Mouse (Mus musculus): ENCODE measurements at regions not wholly inside any gene's neighbourhood (a gene's known extent, or its start where the extent isn't known, plus 50 kb on each side); places are given as distances from the start of the nearest gene placed in this dataset.

DNA sequence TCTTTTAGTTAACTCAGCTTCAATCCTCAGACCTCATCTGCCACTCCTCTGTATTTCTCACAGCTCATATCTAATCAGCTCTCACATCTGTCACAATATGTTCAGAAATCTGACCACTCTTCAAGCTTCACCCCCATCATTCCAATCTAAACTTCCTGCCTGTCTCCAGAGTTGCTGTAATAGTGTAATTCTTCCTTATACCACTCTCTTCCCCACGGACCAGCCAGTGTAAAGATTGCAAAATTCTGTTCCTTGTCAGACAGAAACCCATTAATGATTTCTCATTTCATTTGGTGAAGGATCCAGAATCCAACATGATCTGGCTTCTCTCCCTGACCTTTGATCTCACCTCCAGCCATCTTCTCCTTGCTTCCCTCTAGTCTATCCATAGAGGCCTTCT, 250.2 kb upstream of the Slc30a5 start:
- 68% methylated on average over 1 of the region's 1 CpGs for WGBS

DNA sequence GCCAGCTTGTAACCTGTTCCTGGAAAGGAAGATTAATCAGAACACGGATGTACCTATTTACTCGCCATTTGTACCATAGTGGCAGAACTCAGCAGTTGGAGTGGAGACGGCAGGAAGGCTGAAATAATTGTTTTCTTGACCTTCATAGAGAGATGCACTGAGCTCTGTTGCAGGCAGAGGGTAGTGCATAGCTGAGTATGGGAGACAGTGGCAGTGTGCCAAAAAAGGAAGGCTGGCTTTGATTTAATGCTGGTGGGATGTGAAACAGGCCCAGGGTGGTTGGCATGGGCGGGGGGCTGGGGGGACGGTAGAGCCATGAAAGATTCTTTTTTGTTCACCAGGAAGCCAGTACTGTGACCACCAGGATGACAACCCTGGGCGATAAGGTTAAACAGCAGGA, 235.3 kb upstream of the Slc30a5 start:
- Histone ChIP-seq H3K36me3 (no peaks in the 10 kb centered on the region), H3K4me1 (peaks cover 15% of the 10 kb centered on the region), H3K27me3 (no peaks in the 10 kb centered on the region), H3K9me3 (no peaks in the 10 kb centered on the region), H3K4me2 (replicated peaks) (0 out of 2 replicates have a peak overlapping the region, but pooled peaks have one; percentile 7), H3K9ac (no peak overlapping the region), H3K27ac (no peak overlapping the region), H3K4me3 (no peak overlapping the region)
- 47% methylated on average over 6 of the region's 6 CpGs for WGBS
- peak; percentile 54; the same call in 1 of the 2 replicates for ATAC-seq (ENCODE audit: low FRiP score, low read depth)

More for the DNA sequence above, 250.2 kb upstream of the Slc30a5 start:
- Histone ChIP-seq H3K4me1 (no peaks in the 10 kb centered on the region), H3K27ac (no peak overlapping the region), H3K4me3 (no peak overlapping the region), H3K27me3 (no peaks in the 10 kb centered on the region), H3K9me3 (no peaks in the 10 kb centered on the region), H3K36me3 (no peaks in the 10 kb centered on the region), H3K4me2 (replicated peaks) (no peak overlapping the region), H3K9ac (no peak overlapping the region)
- no peak for ATAC-seq (ENCODE audit: low FRiP score, low read depth)

DNA sequence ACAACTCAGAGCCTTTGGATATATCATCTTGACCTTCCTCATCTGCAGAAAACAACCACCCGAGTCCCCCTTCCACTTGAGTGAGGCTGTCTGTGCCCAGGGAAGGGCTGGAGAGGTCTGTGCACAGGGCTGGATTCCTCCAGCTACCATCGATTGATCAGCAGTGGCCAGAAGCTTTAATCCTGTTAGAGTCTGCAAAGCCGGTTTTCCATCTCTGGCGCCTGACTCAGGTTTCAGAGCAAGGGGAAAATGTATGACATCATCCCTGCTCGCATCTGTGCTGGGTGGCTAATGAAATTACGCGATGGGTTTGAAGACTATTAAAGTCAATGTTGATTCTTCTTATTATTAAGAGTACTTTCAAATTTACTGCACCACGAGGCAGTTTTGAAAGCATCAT, 229.4 kb upstream of the Slc30a5 start:
- 27% methylated on average over 8 of the region's 8 CpGs for WGBS
- no peaks in the 10 kb centered on the region; the same call in 1 of the 2 replicates for H3K27me3 ChIP-seq
- H3K4me2 ChIP-seq (replicated peaks) = peak overlapping the region; percentile 27; the same call in 1 of the 2 replicates
- no peaks in the 10 kb centered on the region for H3K36me3 ChIP-seq
- H3K4me1 ChIP-seq = peaks cover 24% of the 10 kb centered on the region
- H3K9ac ChIP-seq = no peak overlapping the region
- no peak overlapping the region for H3K4me3 ChIP-seq
- peak overlapping the region; percentile 23; the same call in 1 of the 2 replicates for H3K27ac ChIP-seq
- no peaks in the 10 kb centered on the region for H3K9me3 ChIP-seq
- ATAC-seq (ENCODE audit: low FRiP score, low read depth) = peak; percentile 71

DNA sequence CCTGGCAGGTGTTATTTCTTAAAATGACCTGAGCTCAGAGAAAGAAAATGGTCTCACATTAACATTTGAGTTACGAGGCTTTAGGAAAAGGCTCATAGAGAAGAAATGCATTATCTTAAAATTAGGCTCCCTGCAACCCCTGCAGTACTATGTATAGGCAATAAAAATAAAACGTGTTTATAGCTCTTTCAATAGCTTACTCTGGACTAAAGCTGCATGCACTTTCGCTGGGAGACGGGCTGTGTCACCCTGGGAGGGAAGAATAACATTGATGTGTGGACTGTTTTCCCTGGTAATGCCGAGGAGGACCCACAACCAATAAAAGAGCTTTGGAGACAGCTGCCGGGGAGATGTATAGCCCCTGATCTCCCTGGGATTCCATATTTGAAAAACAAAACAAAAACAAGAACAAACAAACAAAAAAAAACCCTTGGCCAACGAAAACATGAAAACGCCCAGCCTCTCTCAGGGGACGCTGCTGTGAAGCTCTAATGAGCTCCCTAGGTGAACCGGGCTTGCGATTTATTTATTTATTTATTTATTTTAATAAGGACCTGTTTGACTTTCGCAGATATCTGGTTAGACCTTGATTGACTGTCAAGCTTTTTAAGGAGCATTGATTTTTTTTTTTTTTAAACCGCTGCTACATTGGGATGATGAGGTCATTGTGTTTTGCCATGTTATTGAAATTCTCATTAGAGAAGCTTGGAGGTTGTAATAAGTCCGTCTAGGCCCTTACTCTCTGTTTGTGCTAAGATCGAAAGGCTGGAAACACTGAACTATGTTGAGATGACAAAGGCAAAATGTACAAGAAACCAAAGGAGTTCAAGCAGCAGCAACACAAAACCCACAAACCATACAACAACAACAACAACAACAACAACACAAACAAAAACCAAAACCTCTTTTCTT, 228.3 kb upstream of the Slc30a5 start:
- no peaks in the 10 kb centered on the region; the same call in 1 of the 2 replicates for H3K27me3 ChIP-seq
- no peaks in the 10 kb centered on the region for H3K9me3 ChIP-seq
- H3K27ac ChIP-seq = no peak overlapping the region
- peak overlapping the region; percentile 36; the same call in 1 of the 2 replicates for H3K4me2 ChIP-seq (replicated peaks)
- H3K9ac ChIP-seq = no peak overlapping the region
- no peaks in the 10 kb centered on the region for H3K36me3 ChIP-seq
- no peak overlapping the region for H3K4me3 ChIP-seq
- 28% methylated on average over 15 of the region's 15 CpGs for WGBS
- ATAC-seq (ENCODE audit: low FRiP score, low read depth) = no peak
- H3K4me1 ChIP-seq = peaks cover 24% of the 10 kb centered on the region

DNA sequence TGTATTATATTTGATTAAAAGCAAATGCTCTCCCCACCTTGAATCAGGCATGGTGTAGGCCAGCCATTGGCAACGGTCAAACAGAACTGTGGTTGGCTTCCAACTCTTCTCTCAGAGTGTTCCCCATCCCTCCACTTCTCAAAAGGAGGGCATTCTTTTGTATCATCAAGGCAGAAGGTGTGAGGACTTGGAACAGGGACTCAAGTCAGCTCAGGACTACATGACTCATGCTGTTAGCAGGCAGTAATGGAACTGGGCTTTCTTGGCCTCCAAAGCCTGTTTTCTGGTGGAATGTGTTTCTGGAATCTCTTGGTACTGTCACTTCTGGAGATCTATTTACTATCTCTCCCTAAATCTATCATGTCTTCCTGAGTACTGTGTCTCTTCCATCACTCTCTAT, 216.3 kb upstream of the Slc30a5 start:
- H3K27me3 ChIP-seq = no peaks in the 10 kb centered on the region
- no peak for ATAC-seq (ENCODE audit: low FRiP score, low read depth)
- no peak overlapping the region for H3K4me2 ChIP-seq (replicated peaks)
- H3K36me3 ChIP-seq = no peaks in the 10 kb centered on the region
- H3K9ac ChIP-seq = no peak overlapping the region
- no peaks in the 10 kb centered on the region for H3K4me1 ChIP-seq
- H3K4me3 ChIP-seq = no peak overlapping the region
- WGBS = 80% methylated on average over 1 of the region's 1 CpGs
- no peaks in the 10 kb centered on the region for H3K9me3 ChIP-seq
- no peak overlapping the region for H3K27ac ChIP-seq

DNA sequence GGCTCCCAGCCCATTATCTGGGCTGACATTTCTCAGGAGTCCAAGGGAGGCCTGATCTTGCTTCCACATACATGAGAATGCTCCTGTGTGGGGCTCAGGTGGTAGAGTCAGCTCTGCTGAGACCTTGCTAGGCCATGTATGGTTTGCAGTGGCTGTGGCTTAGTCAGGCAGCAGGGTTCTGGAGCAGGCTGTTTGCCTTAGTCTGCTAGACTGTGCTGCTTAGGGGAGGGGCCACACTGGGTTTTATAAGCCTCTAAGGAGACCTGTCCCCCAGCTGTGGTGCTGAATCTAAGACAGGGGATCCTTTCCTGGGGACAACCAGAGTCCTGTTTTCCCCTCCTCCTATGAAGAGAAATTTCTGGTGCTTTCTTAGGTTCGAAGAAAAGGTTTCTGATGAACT, 199.4 kb upstream of the Slc30a5 start:
- no peaks in the 10 kb centered on the region for H3K9me3 ChIP-seq
- 0 out of 2 replicates have a peak, but pooled peaks cover 2% of the 10 kb centered on the region for H3K27me3 ChIP-seq
- H3K36me3 ChIP-seq = no peaks in the 10 kb centered on the region
- H3K27ac ChIP-seq = no peak overlapping the region; the same call in 1 of the 2 replicates
- H3K9ac ChIP-seq = no peak overlapping the region
- no peak overlapping the region for H3K4me3 ChIP-seq
- WGBS = 64% methylated on average over 1 of the region's 1 CpGs
- 0 out of 2 replicates have a peak, but pooled peaks have one; percentile 67 for ATAC-seq (ENCODE audit: low FRiP score, low read depth)
- peaks cover 12% of the 10 kb centered on the region for H3K4me1 ChIP-seq
- no peak overlapping the region for H3K4me2 ChIP-seq (replicated peaks)

DNA sequence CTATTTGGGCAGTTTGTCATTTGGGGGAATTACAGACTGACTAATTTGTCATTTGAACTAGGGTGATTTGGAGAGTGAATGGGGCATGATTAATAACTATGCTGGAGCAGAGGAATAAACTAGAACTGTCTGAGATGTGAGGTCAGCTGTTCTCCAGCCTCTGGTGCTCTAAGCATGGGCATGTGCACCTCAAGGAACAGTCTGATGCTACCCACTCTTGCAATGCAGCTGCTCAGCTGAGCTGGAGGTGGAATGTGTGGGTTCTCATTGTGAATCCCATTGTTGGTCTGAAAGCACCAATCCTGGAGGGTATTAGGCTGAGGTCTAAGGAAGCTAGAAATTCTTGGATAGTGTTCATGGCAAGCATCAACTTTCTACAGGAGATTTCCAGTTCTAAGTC, 192.8 kb upstream of the Slc30a5 start:
- Histone ChIP-seq H3K36me3 (no peaks in the 10 kb centered on the region), H3K27ac (no peak overlapping the region), H3K27me3 (0 out of 2 replicates have a peak, but pooled peaks cover 2% of the 10 kb centered on the region), H3K9me3 (no peaks in the 10 kb centered on the region), H3K4me3 (no peak overlapping the region), H3K4me2 (replicated peaks) (no peak overlapping the region), H3K9ac (no peak overlapping the region), H3K4me1 (no peaks in the 10 kb centered on the region)
- no peak for ATAC-seq (ENCODE audit: low FRiP score, low read depth)

DNA sequence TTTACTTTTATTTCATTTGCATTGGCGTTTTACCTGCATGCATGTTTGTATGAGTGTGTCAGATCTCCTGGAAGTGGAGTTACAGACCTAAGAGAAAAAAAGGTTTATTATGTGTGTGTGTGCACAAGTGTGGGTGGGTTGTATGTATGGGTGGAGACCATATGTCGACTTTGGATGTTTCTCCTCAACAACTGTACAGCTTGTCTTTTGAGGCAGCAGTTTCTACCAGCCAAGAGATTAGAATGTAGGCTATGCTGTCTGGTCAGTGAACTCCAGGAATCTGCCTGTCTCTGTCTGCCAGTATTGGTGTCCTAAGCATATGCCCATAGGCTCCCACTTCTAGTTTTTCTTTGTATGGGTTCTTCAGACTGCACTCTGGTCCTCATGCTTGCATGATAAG, 192.3 kb upstream of the Slc30a5 start:
- Histone ChIP-seq H3K9ac (no peak overlapping the region), H3K9me3 (no peaks in the 10 kb centered on the region), H3K36me3 (no peaks in the 10 kb centered on the region), H3K4me1 (no peaks in the 10 kb centered on the region), H3K27me3 (0 out of 2 replicates have a peak, but pooled peaks cover 2% of the 10 kb centered on the region), H3K27ac (no peak overlapping the region), H3K4me3 (no peak overlapping the region), H3K4me2 (replicated peaks) (no peak overlapping the region)
- WGBS = 86% methylated on average over 2 of the region's 2 CpGs
- ATAC-seq (ENCODE audit: low FRiP score, low read depth) = no peak

DNA sequence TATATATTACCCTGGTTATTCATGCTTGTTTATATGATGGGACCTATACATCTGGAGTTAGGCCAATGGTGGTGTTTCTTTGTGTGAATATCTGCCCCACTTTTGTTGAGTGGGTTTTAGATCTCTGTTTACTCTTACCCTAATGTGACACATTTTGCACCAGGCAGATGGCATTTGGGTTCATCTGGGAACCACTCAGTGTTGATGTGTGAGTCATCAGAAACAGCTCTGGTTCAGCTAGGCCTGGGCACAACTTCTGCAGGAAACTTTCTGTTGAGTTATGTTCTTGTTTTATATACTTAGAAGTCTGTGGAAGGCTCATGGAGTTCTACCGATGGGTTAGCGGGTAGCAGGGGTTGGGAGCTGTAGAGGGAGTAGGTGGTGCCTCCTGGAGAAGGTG, 191.7 kb upstream of the Slc30a5 start:
- Histone ChIP-seq H3K4me1 (no peaks in the 10 kb centered on the region), H3K9me3 (no peaks in the 10 kb centered on the region), H3K36me3 (no peaks in the 10 kb centered on the region), H3K27me3 (0 out of 2 replicates have a peak, but pooled peaks cover 2% of the 10 kb centered on the region), H3K4me3 (no peak overlapping the region), H3K27ac (no peak overlapping the region), H3K4me2 (replicated peaks) (no peak overlapping the region), H3K9ac (no peak overlapping the region)
- 88% methylated on average over 2 of the region's 2 CpGs for WGBS
- ATAC-seq (ENCODE audit: low FRiP score, low read depth) = no peak

DNA sequence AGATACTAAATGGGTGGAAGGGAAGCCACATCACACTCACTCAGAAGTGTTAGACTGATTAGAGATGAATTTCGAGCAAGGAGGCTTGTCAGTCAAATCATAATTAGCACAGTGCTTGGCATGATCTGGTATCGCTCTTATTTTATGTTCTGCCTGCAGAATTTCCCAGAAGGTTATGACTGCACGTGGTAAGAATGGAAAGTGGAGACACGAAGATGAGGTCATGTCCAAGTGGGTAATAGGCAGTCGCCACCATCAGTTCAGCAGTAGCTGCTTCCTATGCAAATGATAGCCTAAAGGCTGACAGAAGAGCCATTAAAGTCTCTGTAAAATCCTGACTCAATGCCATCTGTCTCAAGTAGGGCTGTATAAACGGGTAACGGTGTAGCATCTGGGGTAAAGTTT, 186.0 kb upstream of the Slc30a5 start:
- Histone ChIP-seq H3K9me3 (no peaks in the 10 kb centered on the region), H3K27me3 (no peaks in the 10 kb centered on the region), H3K36me3 (no peaks in the 10 kb centered on the region), H3K9ac (no peak overlapping the region), H3K4me2 (replicated peaks) (no peak overlapping the region), H3K4me3 (no peak overlapping the region), H3K27ac (no peak overlapping the region), H3K4me1 (0 out of 2 replicates have a peak, but pooled peaks cover 5% of the 10 kb centered on the region)
- WGBS = 57% methylated on average over 7 of the region's 7 CpGs
- ATAC-seq (ENCODE audit: low FRiP score, low read depth) = no peak

DNA sequence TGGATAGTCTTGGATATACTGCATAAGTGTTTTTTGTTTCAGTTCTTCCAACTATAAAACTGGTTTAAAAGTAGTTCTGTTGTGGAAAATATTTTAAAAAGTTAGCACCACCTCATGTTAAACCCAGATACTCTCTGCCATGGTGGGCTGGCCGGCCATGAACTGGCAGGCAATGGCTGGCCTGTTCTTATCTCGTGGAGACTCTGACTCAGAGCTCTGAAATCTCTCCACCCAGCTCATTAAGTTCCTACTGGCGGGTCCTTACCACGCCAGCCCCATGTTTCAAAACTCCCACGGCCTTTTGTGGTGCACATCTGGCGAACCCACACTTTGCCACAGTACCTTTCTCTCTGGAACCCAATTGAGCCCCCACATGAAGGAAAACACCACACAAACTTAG, 183.8 kb upstream of the Slc30a5 start:
- no peak for ATAC-seq (ENCODE audit: low FRiP score, low read depth)
- 72% methylated on average over 6 of the region's 6 CpGs for WGBS
- no peak overlapping the region for H3K27ac ChIP-seq

DNA sequence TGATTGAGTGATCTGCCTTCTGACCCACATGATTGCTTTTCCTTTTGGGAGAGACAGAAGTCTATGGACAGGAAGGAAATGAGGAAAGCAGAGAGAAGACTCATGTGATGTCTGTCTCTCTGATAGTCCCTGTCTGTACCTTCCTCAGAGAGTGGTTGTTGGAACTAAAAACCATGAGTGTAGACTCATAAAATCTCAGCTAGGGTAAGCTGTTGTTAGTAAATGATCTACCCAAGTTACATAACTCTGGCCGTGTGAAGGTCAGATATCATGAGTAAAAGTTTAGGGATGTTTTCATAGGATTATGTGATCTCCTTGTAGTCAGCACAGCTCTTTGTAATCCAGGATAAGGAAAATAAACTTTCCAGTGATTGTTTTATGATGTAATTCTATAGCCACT, 183.0 kb upstream of the Slc30a5 start:
- Histone ChIP-seq H3K9me3 (no peaks in the 10 kb centered on the region), H3K9ac (no peak overlapping the region), H3K4me3 (no peak overlapping the region), H3K4me1 (0 out of 2 replicates have a peak, but pooled peaks cover 5% of the 10 kb centered on the region), H3K36me3 (no peaks in the 10 kb centered on the region), H3K27ac (no peak overlapping the region; the same call in 1 of the 2 replicates), H3K4me2 (replicated peaks) (no peak overlapping the region), H3K27me3 (no peaks in the 10 kb centered on the region)
- ATAC-seq (ENCODE audit: low FRiP score, low read depth) = no peak
- 73% methylated on average over 1 of the region's 1 CpGs for WGBS

More for the DNA sequence above, 183.8 kb upstream of the Slc30a5 start:
- Histone ChIP-seq H3K4me2 (replicated peaks) (no peak overlapping the region), H3K9ac (no peak overlapping the region), H3K4me1 (0 out of 2 replicates have a peak, but pooled peaks cover 5% of the 10 kb centered on the region), H3K4me3 (no peak overlapping the region), H3K27me3 (no peaks in the 10 kb centered on the region), H3K36me3 (no peaks in the 10 kb centered on the region), H3K9me3 (no peaks in the 10 kb centered on the region)
